Mouse (Mus musculus) lung, adult 2 months (tissue): ENCODE measurements at regions not wholly inside any gene's neighbourhood (a gene's known extent, or its start where the extent isn't known, plus 50 kb on each side); places are given as distances from the start of the nearest gene placed in this dataset.

Experiments
- CTCF ChIP-seq: fragments of 200-500 bp; IDR thresholded peaks from 2 replicates; pipeline ENCODE4 v1.5.1; 2011; ENCODE audit warnings: mild to moderate bottlenecking, low read length, control low read depth; ENCODE audit not compliant: insufficient read depth
- POLR2A ChIP-seq: fragments of 200-500 bp; IDR thresholded peaks from 2 replicates; pipeline ENCODE4 v1.6.1; 2011; ENCODE audit warnings: low read depth, mild to moderate bottlenecking, control low read depth, low read length, borderline replicate concordance; ENCODE audit errors: extremely low read depth

DNA sequence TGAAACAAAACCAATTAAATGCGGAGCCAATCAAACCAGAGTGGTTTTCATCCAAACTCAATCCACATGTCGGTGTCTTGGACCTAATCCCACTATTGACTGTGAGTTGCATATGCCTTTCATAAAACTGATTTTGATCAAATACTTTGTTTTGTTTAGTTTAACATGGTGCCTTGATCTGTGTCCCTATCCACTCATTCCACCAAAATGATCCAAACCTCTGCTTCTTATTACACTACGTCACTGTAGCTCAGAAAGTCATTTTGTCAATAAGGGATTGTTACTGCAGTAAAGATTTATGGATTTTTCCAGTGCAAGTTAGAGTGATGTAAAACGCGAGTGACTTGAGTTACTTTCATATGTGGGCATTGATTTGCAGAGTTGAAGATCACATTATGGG, 436.7 kb downstream of the Rnf144a start:
- TF ChIP-seq CTCF: no peak
- TF ChIP-seq POLR2A: no peak
